Mouse (Mus musculus) cortical plate, adult 2 months (tissue): ENCODE measurements at regions not wholly inside any gene's neighbourhood (a gene's known extent, or its start where the extent isn't known, plus 50 kb on each side); places are given as distances from the start of the nearest gene placed in this dataset.

ENCODE experiments used
- CTCF ChIP-seq: fragments of 200-500 bp; IDR thresholded peaks from 2 replicates; pipeline ENCODE4 v1.5.1; 2011; ENCODE audit warnings: mild to moderate bottlenecking, control low read depth, low read length; ENCODE audit not compliant: insufficient read depth; ENCODE audit errors: extremely low read depth
- POLR2A ChIP-seq: fragments of 200-500 bp; IDR thresholded peaks from 2 replicates; pipeline ENCODE4 v1.6.1; 2011; ENCODE audit warnings: mild to moderate bottlenecking, low read length, control low read depth; ENCODE audit not compliant: insufficient read depth; ENCODE audit errors: extremely low read depth

- no peak for TF ChIP-seq CTCF
- TF ChIP-seq POLR2A: no peak
Measured at GRCm38 (mm10) chr2:128526883-128527344, 64.1 kb upstream of the Spdye4c start.
